Mouse (Mus musculus): ENCODE measurements around the gene Lgals8. TPM values are rescaled to one million over a fixed set of nuclear protein-coding genes. Genes with fewer than 3 reads are reported as not detected.
A peak's percentile ranks its signal among the peaks of the same experiment; 100 is the strongest.
"Not testable (repeated sequence)": the region's sequence is repeated elsewhere in the genome, so short reads cannot be mapped to it uniquely, and the experiment has no call there.

Lgals8 gene
- total RNA-seq (2021): 10 to 100 TPM; 25.3 to 32.4 TPM
- long read RNA-seq, experiment 1, transcript Lgals8-202 (10 exons, 2,792 nt): major isoform, 5 of 10 reads
- long read RNA-seq, experiment 1, partial matches to known transcripts: 1 of 10 reads
- long read RNA-seq, experiment 1, other reads (novel, unspliced or antisense): 1 of 10 reads
- long read RNA-seq, experiment 2, transcript Lgals8-202 (10 exons, 2,792 nt): major isoform, 9 of 22 reads
- long read RNA-seq, experiment 2, partial matches to known transcripts: 2 of 22 reads
- long read RNA-seq, experiment 2, other reads (novel, unspliced or antisense): 7 of 22 reads

DNA sequence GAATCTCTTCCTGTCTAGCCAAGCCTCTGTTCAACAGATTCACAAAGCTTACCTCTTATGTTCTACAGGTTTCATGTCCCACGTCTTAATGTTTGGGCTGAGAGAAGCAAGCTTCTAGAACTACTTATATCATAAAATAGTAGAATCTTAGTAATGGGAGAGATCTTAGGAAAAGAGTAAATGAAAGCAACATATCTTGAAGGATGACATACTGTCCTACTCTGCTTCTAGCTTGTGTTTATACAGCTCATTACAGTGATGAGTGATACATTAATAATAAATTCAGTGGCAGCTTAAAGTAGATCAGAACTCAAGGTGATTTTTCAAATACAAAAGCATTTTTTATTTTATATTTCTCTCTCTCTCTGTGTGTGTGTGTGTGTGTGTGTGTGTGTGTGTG, at the start of gene Lgals8:
Gene Lgals8 (minus strand): TSS at position 101 of the 400 bp plus-strand sequence.
- DNase-seq: no peak

DNA sequence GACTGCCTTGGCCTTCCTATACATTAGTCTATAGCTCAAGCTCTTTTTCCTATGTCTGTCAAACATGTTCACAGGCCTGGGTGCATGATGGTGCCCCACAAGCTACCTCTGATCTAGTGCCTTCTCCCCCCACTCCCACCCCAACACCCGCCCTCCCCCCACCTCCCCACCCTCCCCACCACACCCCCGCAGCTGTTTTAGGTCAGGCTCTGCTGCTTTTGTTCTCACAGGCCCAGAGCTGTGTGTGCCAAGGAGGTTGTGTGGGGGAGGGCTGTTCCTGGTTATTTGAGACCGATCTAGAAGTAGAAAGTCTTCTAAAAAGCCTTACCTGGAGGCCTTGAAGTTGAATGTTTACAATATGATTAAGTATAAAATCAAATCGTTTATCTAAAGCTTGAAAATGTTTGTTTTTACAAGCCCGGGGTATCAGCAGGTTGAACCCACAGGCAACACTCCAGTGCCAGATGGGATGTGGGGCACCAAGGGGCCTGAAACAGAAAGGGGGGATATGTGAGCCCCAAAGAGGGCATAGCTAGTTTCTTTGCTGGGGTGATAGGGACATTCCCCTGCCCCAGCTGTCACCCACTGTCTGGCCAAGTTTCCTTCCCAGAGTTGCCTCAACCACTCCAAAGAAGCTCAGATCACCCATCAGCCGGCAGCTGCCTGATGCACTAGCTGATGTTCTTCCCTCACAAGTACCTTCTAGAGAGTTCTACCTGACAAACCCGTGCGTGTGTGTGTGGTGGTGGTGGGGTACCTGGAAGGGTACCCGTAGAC, 46.6 kb upstream of the Lgals8 start:
- no peak for DNase-seq

DNA sequence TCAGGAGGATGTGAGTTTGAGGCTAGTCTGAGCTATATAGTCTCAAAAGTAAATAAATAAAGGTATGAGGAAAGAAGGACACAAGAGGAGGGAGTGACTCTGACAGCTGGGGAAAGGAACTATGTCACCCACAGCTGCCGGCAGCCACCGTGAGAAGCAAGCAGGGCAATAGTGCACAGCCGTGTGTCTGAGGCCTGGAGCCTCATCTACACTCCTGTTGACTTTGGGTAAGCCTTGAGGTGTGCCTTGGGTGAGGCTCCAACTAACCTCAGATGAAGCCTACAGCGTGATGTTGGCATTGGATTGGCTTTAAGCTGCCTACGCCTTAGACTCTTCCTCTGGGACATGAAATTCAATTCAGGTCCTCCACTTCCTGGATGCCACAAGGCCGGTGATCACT, 45.3 kb upstream of the Lgals8 start:
- DNase-seq: no peak

- DNase-seq: no peak
Observed at GRCm38 (mm10) chr13:12507426-12507825, 42.7 kb upstream of the Lgals8 start.

- no peak for DNase-seq
Observed at GRCm38 (mm10) chr13:12505359-12505758, 40.6 kb upstream of the Lgals8 start.

GRCm38 (mm10) chr13:12503238-12503751, 38.6 kb upstream of the Lgals8 start:
- DNase-seq: no peak

GRCm38 (mm10) chr13:12502665-12503237, 38.0 kb upstream of the Lgals8 start:
- DNase-seq: no peak

- no peak for DNase-seq
Observed at GRCm38 (mm10) chr13:12499107-12499506, 34.4 kb upstream of the Lgals8 start.

DNA sequence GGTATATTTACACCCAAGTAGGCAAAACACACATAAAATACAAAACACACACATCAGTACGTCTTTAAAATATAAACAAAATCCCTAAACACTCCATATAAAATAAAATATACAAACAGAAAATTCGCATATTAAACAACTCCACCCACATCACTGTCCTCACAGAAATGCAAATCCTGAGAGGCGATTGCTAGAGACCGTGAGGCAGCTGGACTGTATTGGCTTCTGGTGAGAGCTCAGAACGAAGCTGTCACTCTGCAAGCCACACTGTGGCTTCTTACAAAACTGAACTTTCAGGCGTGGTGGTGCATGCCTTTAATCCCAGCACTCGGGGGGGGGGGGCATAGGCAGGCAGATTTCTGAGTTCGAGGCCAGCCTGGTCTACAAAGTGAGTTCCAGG, 33.1 kb upstream of the Lgals8 start:
- no peak for DNase-seq

DNA sequence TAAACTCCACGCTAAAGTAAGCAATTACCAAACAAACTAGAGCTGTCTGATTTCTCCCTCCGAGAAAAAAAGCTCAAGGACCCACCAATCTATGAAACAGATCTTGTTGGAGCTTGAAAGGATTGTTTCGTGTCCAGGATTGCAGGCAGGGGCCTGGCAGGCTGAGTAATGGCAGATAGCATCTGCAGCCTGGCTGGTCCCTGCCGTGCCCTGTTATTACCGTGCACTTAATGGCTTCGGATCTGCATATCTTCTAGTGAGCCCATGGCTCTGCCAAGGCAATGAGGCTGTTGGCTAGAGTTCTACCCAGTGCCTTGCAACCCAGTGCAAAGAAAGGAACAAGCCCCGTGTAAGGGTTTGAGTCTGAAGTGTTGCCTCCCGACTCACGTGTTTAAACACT, 30.0 kb upstream of the Lgals8 start:
- DNase-seq: no peak

DNA sequence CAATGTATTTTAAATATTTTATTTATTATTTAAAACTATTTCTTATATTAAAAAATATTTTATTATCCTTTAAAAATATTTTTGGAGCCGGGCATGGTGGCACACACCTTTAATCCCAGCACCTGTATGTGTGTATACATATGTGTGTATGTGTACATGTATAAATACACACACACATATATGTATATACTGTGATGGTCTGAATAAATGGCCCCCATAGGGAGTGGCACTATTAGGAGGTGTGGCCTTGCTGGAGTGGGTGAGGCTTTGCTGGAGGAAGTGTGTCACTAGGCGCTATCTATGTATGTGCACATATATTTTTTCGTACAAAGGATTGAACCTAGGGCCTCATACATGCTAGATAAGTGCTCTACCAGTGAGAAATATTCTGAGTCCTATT, 27.8 kb upstream of the Lgals8 start:
- DNase-seq: no peak

GRCm38 (mm10) chr13:12485640-12486039, 20.9 kb upstream of the Lgals8 start:
- no peak for DNase-seq

DNA sequence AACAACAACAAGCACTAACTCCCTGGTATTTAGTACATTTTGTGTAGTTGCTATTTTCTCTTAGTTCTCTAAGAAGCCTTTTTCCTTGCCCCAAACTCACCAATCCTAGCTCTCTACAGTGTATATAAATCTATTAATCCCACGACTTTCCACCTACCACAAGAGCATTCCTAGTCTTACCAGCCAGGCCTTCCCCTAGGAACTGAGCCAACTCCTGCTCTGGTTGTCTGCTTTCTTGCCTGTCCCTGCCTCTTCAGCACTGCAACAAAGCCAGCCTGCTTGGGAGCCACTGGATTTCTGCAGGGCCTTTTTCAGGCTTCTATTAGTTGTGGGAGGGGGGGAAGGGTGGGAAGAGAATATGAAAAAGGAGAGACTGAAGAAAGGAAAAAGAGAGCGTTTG, 20.5 kb upstream of the Lgals8 start:
- DNase-seq: no peak

GRCm38 (mm10) chr13:12479802-12480201, 15.1 kb upstream of the Lgals8 start:
- no peak for DNase-seq

DNA sequence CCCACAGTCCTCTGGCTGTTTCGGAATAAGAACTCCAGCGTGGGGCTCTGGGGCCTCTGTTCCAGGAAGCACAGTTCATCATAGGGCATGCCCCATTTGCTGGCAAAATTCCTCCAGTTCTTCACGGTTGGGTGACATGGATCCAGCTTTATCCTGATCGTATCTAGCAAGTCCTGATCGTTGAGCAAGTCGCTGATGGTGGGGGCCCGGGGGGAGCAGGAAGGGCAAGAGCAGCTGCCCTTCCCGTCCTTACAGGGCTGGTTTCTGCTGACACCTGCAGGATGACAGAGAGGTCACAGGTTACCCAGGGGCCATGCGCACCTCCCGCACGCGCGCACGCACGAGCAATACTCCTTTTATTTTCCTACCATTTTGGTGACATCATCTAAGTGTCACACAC, 13.6 kb upstream of the Lgals8 start:
- no peak for DNase-seq

DNA sequence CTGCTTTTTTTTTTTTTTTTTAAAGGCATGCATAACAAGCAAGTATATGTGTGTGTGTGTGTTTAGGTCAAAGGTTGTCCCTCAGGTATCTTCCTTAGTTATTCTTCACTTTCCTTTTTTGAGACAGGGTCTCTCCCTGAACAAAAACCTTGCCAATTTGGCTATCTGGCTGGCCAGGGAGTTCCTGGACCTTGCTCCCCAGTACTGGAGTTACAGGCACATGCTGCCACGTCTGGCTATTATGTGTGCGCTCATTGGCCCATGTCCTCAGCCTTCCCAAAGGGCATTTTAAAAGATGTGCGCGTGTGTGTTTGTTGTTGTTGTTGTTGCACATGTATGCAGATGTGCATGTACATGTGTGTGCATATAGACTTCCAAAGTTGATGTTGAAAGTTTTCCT, 12.1 kb upstream of the Lgals8 start:
- no peak for DNase-seq

DNA sequence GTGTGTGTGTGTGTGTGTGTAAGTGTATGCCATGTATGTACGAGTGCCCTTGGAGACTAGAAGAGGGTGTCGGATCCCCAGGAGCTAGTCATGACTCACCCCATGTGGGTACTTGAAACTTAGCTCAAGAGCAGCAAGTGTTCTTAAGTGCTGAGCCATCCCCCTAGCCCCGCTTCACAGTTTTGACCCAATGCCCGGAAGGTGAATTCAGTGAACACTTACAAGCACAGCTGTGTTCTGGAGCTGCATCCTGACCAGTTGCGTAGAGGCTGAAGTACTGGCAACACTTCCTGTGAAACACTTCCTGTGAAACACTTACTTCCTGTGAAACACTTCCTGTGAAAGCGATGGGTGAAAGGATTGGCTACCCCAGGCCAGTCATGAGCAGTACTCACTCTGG, 10.5 kb upstream of the Lgals8 start:
- DNase-seq: no peak

- peak; percentile 25 for DNase-seq
Observed at GRCm38 (mm10) chr13:12473724-12474378, 9.1 kb upstream of the Lgals8 start.

- no peak for DNase-seq
Observed at GRCm38 (mm10) chr13:12468488-12468887, 3.7 kb upstream of the Lgals8 start.

- not testable (repeated sequence) for DNase-seq
Observed at GRCm38 (mm10) chr13:12464159-12464558, 585 bp downstream of the Lgals8 start.

DNA sequence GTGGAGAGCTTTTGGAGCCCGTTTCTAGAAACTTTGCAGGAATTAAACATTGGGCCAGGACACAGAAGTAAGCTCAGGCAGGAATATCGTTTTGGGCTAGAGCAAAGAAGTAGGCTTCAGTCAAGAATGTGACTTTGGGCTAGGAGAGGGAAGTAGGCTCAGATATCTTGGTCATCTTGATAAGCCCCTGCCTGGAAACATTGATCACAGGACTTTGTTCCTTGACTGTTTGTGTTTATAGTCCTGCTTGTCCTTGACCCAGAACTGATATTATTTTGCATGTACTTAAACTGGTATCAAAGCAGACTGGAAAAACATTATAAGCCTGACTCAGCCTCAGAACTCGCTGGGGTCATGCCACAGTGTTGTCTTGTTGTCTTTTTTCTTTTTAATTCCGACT, 2.1 kb downstream of the Lgals8 start:
- no peak for DNase-seq

DNA sequence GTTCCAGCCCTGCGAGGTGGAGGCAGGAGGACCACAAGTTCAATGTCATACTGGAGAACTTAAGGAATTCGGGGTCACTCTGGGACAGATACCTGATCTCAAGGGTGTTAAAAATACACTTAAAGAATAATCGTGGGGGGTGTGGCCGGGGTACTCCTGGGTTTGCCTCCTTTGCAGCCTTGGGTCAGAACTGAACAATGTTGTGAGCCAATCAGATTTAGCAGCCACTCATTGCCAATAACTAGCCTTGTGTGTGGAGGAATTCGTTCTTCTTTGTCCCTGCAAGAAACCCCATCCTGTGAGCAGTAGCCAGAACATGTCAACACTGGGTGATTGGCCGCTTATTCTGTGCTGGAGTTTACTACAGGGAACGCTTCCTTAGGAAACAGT, 3.0 kb downstream of the Lgals8 start:
- DNase-seq: no peak

All from gastrocnemius, postnatal 25 days (tissue).